Mouse (Mus musculus): ENCODE measurements at regions not wholly inside any gene's neighbourhood (a gene's known extent, or its start where the extent isn't known, plus 50 kb on each side); places are given as distances from the start of the nearest gene placed in this dataset.

DNA sequence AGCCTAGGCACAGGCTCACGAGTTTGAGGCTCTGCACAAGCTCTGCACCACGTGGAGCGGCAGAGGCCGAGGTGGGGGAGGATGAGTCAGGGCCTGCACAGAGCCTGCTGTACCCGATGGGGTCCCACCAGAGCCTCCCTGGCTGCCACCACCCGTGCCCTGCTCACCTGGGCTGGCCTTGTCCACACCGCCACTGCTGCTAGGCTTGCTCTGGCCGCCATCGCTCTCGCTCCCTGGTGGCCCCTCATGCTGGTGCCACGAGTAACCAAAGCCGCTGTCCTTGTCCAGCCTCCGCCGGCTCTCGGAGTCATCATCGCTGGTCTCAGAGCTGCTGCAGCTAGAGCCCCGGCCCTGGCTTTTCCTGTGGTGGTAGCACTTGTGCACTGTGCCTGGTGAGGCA is 386.8 kb downstream of the Gm8797 start:
- TF ChIP-seq CTCF (IDR thresholded peaks at IDR 0.05; ENCODE audit: extremely low read depth, insufficient read depth, insufficient read length, insufficient replicate concordance) (no peak), POLR2A (IDR thresholded peaks at IDR 0.05; ENCODE audit: low read depth, low read length) (no peak)
